Mouse (Mus musculus) heart, embryonic 12.5 days (tissue): ENCODE measurements around the gene Polr1a. TPM values are rescaled to one million over a fixed set of nuclear protein-coding genes. Genes with fewer than 3 reads are reported as not detected.
A peak's percentile ranks its signal among the peaks of the same experiment; 100 is the strongest.

Experiments
- ATAC-seq: fragments of 200-750 bp; cut with Nextera tagmentation; 2 replicates; pipeline ENCODE4 v1.8.0; 2017; ENCODE audit warnings: moderate TSS enrichment, moderate library complexity; ENCODE audit not compliant: insufficient number of reproducible peaks, low FRiP score
- H3K27ac ChIP-seq: fragments of 300-500 bp; sonication (generic); 2 replicates; pipeline ENCODE4 v1.5.1; 2016; ENCODE audit warnings: mild to moderate bottlenecking, moderate library complexity; ENCODE audit not compliant: poor library complexity, severe bottlenecking
- H3K27me3 ChIP-seq: fragments of 300-500 bp; sonication (generic); replicated peaks from 2 replicates; pipeline ENCODE4 v1.6.1; 2016; ENCODE audit warnings: mild to moderate bottlenecking, moderate library complexity
- H3K36me3 ChIP-seq: fragments of 300-500 bp; sonication (generic); 2 replicates; pipeline ENCODE4 v1.6.1; 2016; ENCODE audit warnings: mild to moderate bottlenecking, moderate library complexity
- H3K4me1 ChIP-seq: fragments of 300-500 bp; sonication (generic); replicated peaks from 2 replicates; pipeline ENCODE4 v1.6.1; 2016; ENCODE audit warnings: mild to moderate bottlenecking
- H3K4me2 ChIP-seq: fragments of 300-500 bp; sonication (generic); 2 replicates; pipeline ENCODE4 v1.6.1; 2016; ENCODE audit warnings: mild to moderate bottlenecking, moderate library complexity
- H3K4me3 ChIP-seq: fragments of 300-500 bp; sonication (generic); 2 replicates; pipeline ENCODE4 v1.5.1; 2016; ENCODE audit warnings: mild to moderate bottlenecking
- H3K9ac ChIP-seq: fragments of 300-500 bp; sonication (generic); 2 replicates; pipeline ENCODE4 v1.6.1; 2016; ENCODE audit warnings: mild to moderate bottlenecking, moderate library complexity
- H3K9me3 ChIP-seq: fragments of 300-500 bp; sonication (generic); replicated peaks from 2 replicates; pipeline ENCODE4 v1.6.1; 2016; ENCODE audit warnings: mild to moderate bottlenecking, moderate library complexity
- WGBS: fragments of 180-500 bp; shearing (Covaris S2); methylation state at CpG from one replicate; pipeline ENCODE4 v1.1.7; 2016; 5-methylcytosine and 5-hydroxymethylcytosine counted together
- polyA plus RNA-seq: library from polyadenylated mRNA; unstranded; fragments of >200 nt; fragmentation: Nextera tagmentation; extraction: Ambion mirVana; gene quantifications from 2 replicates; pipeline ENCODE4 v1.2.1, GENCODE M21; 2016

Gene Polr1a
- polyA plus RNA-seq, 1 experiment from 2014 or later: 30.6 TPM

DNA sequence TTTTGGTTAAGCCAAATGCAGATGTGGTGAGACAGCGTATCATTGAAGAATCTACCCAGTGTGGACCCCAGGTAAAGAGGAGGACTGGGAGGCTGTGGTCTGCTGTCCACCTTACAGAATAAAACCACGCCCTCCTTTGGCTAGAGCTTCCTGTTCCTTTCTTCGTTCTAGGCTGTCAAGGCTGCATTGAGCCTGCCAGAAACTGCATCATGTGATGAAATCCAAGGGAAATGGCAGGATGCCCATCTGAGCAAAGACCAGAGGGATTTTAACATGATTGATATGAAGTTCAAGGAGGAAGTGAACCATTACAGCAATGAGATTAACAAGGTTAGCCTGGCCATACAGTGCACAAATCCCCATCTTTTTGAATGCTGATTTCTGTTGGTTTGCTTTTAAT is 41.7 kb downstream of the Polr1a start:
- WGBS: 87% methylated on average over 3 of the region's 3 CpGs
- Histone ChIP-seq H3K4me1 (0 out of 2 replicates have a peak, but pooled peaks cover 5% of the 10 kb centered on the region), H3K27me3 (no peaks in the 10 kb centered on the region), H3K36me3 (peaks cover 74% of the 10 kb centered on the region), H3K9ac (no peak overlapping the region), H3K27ac (no peak overlapping the region), H3K9me3 (no peaks in the 10 kb centered on the region), H3K4me3 (no peak overlapping the region), H3K4me2 (no peak overlapping the region)
- ATAC-seq: no peak

DNA sequence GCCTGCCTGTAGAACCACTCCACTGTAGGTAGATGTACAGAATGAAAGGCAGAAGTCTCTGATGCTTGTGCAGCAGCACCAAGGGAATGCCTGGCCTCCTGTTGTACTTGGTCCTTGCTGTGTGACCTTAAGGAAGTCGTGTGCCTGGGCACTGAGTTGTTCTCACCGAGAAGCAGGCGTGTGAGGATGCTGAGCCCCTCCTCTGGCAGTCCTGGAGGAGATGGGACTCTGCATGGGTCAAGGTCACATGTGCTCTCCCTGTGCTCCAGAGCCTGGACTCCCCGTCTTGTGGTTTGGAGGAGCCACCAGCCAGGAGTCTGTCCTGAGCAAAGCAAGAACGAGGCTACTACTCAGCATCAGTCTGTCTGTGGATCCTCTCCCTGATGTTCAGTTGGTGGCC is 42.3 kb downstream of the Polr1a start:
- Histone ChIP-seq H3K9me3 (no peaks in the 10 kb centered on the region), H3K36me3 (peaks cover 70% of the 10 kb centered on the region), H3K27ac (no peak overlapping the region)

DNA sequence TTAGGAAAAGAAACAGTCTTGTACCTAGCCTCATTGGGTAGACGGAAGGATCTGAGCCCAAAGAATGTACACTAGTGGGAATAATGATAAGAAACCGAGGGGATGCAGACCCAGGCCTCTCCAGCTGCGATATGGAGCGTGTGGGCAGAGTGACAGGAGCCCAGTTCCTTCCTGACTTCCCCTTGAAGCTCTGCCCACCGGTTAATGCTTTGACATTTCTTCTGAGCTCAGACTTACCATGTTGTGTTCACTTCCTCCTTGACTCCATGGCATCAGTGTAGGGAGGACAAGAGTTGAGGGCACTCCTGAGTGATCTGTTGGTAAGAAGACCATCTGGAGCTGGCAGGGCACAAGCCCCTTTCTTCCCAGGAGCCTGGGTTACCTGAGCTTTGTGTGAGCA is 53.3 kb downstream of the Polr1a start:
- Histone ChIP-seq H3K4me1 (peaks cover 9% of the 10 kb centered on the region; the same call in 1 of the 2 replicates), H3K4me3 (no peak overlapping the region), H3K9ac (no peak overlapping the region), H3K27me3 (no peaks in the 10 kb centered on the region), H3K36me3 (peaks cover 50% of the 10 kb centered on the region), H3K9me3 (no peaks in the 10 kb centered on the region), H3K4me2 (no peak overlapping the region), H3K27ac (no peak overlapping the region)
- no peak for ATAC-seq
- 58% methylated on average over 5 of the region's 5 CpGs for WGBS

More for the DNA sequence above, 42.3 kb downstream of the Polr1a start:
- Histone ChIP-seq H3K4me2 (no peak overlapping the region), H3K9ac (no peak overlapping the region), H3K4me1 (0 out of 2 replicates have a peak, but pooled peaks cover 5% of the 10 kb centered on the region), H3K4me3 (no peak overlapping the region), H3K27me3 (no peaks in the 10 kb centered on the region)
- ATAC-seq: 0 out of 2 replicates have a peak, but pooled peaks have one; percentile 36
- WGBS: 87% methylated on average over 5 of the region's 5 CpGs

DNA sequence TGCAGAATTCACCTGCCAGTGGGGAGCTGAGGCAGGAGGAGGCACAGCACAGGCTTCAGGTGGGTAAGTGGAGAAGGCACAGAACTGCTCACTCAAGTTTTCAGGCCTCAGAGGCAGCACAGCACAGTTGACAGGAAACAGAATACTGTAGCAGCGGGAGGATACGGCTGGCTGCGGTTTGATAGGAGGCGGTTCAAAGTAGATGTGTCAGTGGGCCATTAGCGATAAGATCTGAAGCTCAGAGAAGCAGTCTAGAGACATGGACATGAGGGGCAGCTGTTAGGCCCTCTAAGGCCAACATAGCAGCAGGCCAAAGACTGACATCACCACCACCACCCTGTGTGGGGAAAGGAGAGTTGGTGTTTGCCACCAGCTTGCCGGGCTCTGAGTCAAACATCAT is 53.9 kb downstream of the Polr1a start:
- WGBS: 52% methylated on average over 6 of the region's 6 CpGs
- no peak overlapping the region for H3K27ac ChIP-seq
- no peak for ATAC-seq
- H3K4me3 ChIP-seq: no peak overlapping the region
- H3K36me3 ChIP-seq: peaks cover 56% of the 10 kb centered on the region
- H3K9ac ChIP-seq: no peak overlapping the region
- no peak overlapping the region for H3K4me2 ChIP-seq
- H3K27me3 ChIP-seq: no peaks in the 10 kb centered on the region
- no peaks in the 10 kb centered on the region for H3K9me3 ChIP-seq
- H3K4me1 ChIP-seq: peaks cover 9% of the 10 kb centered on the region; the same call in 1 of the 2 replicates

DNA sequence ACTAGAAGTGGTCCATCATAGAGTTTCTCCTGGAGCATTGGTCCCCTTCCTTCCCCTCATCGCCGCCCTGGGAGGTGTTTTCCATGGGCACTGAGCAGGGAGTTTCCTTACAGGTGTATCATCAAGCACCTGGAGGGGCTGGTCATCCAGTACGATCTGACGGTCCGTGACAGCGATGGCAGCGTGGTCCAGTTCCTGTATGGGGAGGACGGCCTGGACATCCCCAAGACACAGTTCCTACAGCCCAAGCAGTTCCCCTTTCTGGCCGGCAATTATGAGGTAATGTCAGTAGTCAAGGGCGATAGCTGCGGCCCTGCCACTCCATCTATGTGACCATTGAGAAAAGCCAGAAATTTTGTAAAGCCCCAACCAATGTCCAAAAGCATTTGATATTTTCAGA is 54.7 kb downstream of the Polr1a start:
- Histone ChIP-seq H3K4me1 (peaks cover 9% of the 10 kb centered on the region; the same call in 1 of the 2 replicates), H3K27ac (no peak overlapping the region), H3K4me2 (no peak overlapping the region), H3K9ac (no peak overlapping the region), H3K9me3 (no peaks in the 10 kb centered on the region), H3K4me3 (no peak overlapping the region), H3K27me3 (no peaks in the 10 kb centered on the region), H3K36me3 (peaks cover 62% of the 10 kb centered on the region)
- 96% methylated on average over 11 of the region's 11 CpGs for WGBS
- no peak for ATAC-seq

DNA sequence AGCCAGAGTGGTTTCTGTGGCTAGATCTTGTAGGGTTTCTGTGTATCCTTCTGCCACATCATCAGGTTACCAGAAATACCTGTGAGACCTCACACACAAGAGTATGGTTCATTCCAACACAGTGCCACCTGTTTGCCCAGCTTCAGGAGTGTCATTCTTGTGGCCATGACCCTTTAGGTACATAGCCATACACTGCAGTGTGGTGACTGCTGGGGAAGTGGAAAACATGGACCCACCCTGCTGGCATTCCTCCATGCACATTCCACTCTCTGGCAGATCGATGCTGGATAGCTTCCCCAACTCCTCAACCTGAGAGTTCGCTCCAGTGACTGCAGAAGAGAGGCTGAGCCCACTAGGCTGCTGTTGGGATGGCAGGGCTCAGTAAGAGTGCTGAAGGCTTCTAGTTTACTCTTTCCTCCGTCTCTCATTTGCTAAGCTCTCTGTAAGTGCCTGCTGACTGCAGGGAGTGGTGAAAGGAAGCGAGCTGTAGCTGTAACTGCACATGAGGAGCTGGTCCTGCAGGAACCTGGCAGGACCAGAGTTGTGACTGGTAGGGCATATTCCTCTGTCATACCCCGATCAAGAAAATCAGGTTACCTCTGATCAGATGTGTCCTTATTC is 57.9 kb downstream of the Polr1a start:
- 71% methylated on average over 5 of the region's 5 CpGs for WGBS
- H3K27ac ChIP-seq: no peak overlapping the region
- no peak for ATAC-seq
- H3K4me2 ChIP-seq: no peak overlapping the region
- H3K4me1 ChIP-seq: peaks cover 17% of the 10 kb centered on the region; the same call in 1 of the 2 replicates
- no peak overlapping the region for H3K9ac ChIP-seq
- peaks cover 80% of the 10 kb centered on the region for H3K36me3 ChIP-seq
- no peaks in the 10 kb centered on the region for H3K27me3 ChIP-seq
- no peaks in the 10 kb centered on the region for H3K9me3 ChIP-seq
- no peak overlapping the region for H3K4me3 ChIP-seq

DNA sequence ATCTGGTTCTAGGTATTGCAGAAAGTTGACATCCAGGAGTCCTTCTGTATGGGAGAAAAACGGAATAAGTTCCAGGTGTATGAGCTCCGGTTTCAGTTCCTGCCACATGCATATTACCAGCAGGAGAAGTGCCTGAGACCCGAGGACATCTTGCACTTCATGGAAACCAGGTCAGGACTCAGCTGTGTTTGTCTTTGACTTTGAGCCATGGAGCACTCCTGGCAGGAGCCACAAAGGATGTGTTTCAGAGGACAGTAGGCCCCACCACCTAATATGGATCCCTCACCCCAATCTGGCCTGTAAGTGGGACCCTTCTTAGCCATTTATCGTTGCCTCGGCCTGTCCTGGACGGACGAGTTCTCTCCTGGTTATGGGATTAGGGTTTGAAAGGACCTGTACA is 59.0 kb downstream of the Polr1a start:
- WGBS: 81% methylated on average over 7 of the region's 7 CpGs

DNA sequence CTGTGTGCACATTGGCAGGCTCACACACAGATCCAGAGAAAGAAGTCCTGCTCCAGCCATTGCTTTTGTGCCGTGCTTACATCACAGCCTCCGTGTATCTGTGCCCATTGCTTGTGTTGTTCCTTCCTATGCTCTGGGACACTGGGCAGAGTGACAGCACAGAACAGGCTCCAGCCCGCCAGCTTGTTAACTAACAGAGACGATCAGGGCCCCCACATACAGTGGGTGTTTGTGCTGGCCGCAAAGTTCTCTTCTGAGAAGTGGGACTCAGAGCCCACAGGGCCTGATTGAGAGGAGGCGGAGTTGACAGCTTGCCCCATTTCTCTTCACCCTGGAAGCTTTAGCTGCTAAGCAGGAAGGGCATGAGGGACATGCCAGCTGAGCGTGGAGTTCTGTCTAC is 60.6 kb downstream of the Polr1a start:
- no peak for ATAC-seq

More for the DNA sequence above, 59.0 kb downstream of the Polr1a start:
- Histone ChIP-seq H3K36me3 (peaks cover 87% of the 10 kb centered on the region), H3K27ac (no peak overlapping the region), H3K4me3 (no peak overlapping the region), H3K9ac (no peak overlapping the region), H3K27me3 (no peaks in the 10 kb centered on the region), H3K9me3 (no peaks in the 10 kb centered on the region), H3K4me2 (no peak overlapping the region), H3K4me1 (peaks cover 14% of the 10 kb centered on the region; the same call in 1 of the 2 replicates)
- ATAC-seq: no peak

DNA sequence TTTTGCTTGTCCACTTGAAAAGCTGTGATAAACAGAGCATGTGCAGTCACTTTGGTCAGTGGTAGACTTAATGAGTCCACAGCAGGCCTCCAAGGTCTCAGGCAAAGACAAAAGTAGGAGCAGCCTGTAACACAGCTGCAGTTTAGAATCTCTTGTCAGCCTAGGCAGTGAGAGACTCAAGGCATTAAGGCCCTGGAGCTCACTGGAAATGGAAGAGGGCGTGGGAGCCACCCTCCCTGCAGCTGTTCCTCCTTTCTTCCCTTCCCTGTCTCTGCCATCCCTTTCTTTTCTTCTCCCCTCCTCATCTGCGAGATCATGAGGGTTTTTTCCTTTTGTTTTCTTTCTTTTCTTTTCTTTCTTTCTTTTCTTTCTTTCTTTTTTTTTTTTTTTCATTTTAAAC is 61.3 kb downstream of the Polr1a start:
- Histone ChIP-seq H3K4me1 (peaks cover 13% of the 10 kb centered on the region; the same call in 1 of the 2 replicates), H3K27ac (no peak overlapping the region)
- 86% methylated on average over 2 of the region's 2 CpGs for WGBS

More for the DNA sequence above, 60.6 kb downstream of the Polr1a start:
- H3K27me3 ChIP-seq: no peaks in the 10 kb centered on the region
- no peak overlapping the region for H3K4me3 ChIP-seq
- peaks cover 13% of the 10 kb centered on the region; the same call in 1 of the 2 replicates for H3K4me1 ChIP-seq
- no peak overlapping the region for H3K9ac ChIP-seq
- no peak overlapping the region for H3K27ac ChIP-seq
- peaks cover 94% of the 10 kb centered on the region for H3K36me3 ChIP-seq
- H3K9me3 ChIP-seq: no peaks in the 10 kb centered on the region
- WGBS: 86% methylated on average over 7 of the region's 7 CpGs
- no peak overlapping the region for H3K4me2 ChIP-seq

DNA sequence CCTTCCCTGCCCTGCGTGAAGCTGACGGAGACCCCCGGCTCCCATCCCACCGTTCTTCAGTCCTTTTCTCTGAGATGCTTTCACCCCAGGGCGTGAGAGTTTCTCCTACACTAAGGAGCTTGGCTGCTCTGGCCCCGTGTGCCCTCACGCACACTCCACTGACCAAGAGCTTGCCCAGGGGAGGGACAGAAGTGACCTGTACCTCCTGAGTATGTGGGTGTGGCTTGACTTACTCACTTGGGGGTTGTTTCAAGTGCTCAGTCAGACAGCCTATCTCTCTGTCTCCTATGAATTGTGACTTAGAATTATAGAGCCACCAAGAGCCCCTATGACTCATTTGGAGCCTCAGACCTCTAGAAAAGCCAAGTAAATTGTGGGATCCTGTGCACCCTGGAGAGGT is 67.7 kb downstream of the Polr1a start:
- no peak for ATAC-seq
- 93% methylated on average over 7 of the region's 7 CpGs for WGBS
- H3K4me3 ChIP-seq: no peak overlapping the region
- H3K36me3 ChIP-seq: peaks cover 83% of the 10 kb centered on the region
- H3K4me1 ChIP-seq: peaks cover 40% of the 10 kb centered on the region
- H3K9me3 ChIP-seq: no peaks in the 10 kb centered on the region
- H3K27ac ChIP-seq: no peak overlapping the region
- H3K9ac ChIP-seq: no peak overlapping the region
- H3K27me3 ChIP-seq: no peaks in the 10 kb centered on the region
- H3K4me2 ChIP-seq: no peak overlapping the region

More for the DNA sequence above, 61.3 kb downstream of the Polr1a start:
- Histone ChIP-seq H3K4me2 (no peak overlapping the region), H3K27me3 (no peaks in the 10 kb centered on the region), H3K9ac (no peak overlapping the region), H3K36me3 (peaks cover 94% of the 10 kb centered on the region), H3K9me3 (no peaks in the 10 kb centered on the region), H3K4me3 (no peak overlapping the region)
- no peak for ATAC-seq

DNA sequence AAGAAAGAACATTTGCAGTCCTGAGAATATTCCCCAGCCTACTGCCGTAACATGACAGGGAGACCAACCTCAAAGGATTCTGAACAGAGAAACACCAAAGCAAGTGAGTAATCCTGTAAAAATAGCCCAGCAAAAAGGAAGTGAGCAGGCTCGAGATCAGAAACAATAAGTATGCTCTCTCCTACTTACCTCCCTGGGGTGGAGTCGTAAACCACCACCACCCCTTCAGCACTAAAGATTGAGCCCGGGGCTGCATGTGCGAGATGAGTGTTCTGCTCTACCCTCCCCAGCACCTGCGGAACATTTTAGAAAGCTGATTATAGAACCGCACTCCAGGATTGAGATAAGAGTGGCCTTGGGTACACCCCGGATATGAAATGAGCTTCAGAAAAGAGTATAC is 71.3 kb downstream of the Polr1a start:
- H3K4me2 ChIP-seq: no peak overlapping the region
- peaks cover 55% of the 10 kb centered on the region for H3K36me3 ChIP-seq
- ATAC-seq: no peak
- no peaks in the 10 kb centered on the region for H3K9me3 ChIP-seq
- peaks cover 50% of the 10 kb centered on the region for H3K4me1 ChIP-seq
- peak overlapping the region; percentile 87 for H3K27ac ChIP-seq
- no peak overlapping the region for H3K9ac ChIP-seq
- no peaks in the 10 kb centered on the region for H3K27me3 ChIP-seq
- WGBS: 39% methylated on average over 8 of the region's 8 CpGs
- H3K4me3 ChIP-seq: no peak overlapping the region

DNA sequence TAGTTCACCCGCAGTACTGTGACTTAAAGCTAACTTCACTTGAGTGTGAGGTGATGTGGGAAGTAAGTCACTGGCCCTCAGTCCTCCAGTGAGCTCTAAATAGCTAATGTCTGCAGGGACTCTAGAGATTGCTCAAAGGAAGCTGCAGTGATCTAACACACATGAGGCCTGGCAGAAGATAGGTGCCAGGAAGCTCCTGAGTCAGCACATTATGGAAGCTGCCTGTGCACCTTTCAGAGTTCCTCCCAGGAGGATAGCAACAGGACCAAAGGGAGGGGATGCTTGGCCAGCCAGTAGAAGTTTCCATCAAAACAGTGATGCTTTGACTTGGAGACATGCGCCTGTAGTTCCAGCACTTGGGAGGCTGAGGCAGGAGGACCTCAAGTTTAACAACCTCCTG is 71.7 kb downstream of the Polr1a start:
- Histone ChIP-seq H3K9ac (no peak overlapping the region), H3K36me3 (peaks cover 51% of the 10 kb centered on the region), H3K27ac (peak overlapping the region; percentile 87), H3K27me3 (no peaks in the 10 kb centered on the region), H3K9me3 (no peaks in the 10 kb centered on the region), H3K4me1 (peaks cover 50% of the 10 kb centered on the region), H3K4me3 (no peak overlapping the region), H3K4me2 (no peak overlapping the region)
- 72% methylated on average over 2 of the region's 2 CpGs for WGBS
- ATAC-seq: no peak
